Mouse (Mus musculus) thymus, postnatal 25 days (tissue): Measurements from ENCODE around the gene Fos.

Experiments used
- DNase-seq: peaks from one replicate; pipeline ENCODE4 v3.0.0; 2022

Gene Fos

DNA sequence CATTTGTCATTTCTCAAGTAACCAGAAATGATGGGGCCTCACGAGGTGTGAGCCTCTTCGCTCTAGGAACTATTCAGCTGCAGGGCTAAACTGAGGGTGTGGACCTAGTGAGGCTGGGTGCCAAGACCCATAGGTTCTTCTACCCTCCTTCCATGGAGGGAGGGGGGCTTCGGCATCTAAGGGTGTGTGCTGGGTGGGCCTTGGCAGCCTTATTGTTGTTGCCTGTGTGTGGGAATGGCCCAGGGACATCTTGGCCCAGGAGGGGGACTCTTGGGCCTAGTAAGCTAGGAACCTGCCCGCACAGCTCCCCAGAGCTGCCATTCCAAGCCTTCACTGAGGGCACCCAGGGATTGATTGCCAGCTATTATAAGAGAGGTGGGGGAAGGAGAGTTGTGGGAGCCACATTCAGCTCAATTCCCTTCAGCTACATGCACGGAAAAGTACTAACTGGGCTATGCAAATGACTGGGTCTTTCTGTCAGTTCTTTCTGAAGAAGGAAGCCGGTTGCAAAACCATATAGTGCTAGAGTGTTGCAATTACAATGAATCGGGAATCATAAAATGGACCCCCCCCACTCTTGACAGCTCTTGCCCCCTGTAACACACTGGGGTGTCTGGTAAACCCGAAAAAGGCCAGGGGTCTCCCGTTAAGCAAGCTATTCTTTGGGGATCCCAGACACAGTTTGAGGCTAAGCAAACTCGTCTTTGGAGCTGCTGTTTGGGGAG is 16.6 kb downstream of the Fos start:
- no peak for DNase-seq

DNA sequence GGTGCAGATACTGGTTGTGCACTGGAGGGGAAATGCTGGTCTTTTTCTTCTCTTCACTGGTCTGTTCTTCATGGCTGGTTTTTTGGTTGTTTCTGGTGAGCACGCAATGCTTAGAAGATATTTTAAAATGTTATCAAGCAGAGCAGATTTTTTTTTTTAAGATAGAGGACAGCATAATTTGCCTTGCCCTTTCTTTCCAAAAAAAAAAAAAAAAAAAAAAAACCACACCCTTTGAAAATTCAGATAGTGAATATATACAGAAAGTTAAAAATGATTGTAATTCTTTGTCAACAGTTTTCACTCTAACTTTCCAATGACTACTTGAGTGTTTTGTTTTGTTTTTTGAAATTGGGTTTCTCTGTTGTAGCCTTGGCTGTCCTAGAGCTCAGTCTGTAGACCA is 17.3 kb downstream of the Fos start:
- no peak for DNase-seq

DNA sequence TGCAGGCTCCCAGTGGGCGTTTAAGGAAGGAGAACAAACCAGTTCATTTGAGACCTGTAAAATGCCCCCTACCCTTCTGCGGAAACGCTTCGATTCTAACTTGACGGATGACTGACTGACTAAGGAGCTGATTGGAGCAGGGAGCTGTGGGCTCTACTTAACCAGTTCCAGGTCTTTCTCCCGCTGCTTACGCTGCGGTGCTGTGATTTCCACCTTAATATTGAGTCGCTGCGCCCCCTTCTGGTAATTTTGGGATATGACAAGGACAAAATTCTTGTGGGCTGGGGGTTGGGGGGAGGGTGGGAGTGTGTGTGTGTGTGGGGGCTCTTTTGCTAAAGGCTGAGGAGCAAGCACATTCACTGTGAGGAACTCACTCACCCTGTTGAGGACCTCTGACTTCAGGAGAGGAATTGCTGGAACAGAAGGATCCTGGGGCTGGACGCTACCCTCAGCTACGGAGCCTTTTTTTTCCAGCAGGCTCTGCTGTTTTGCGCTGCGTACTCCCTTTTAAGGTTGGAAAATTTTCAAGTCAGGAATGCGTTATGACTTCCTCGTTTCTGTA is 18.5 kb downstream of the Fos start:
- DNase-seq = peak; percentile 60

DNA sequence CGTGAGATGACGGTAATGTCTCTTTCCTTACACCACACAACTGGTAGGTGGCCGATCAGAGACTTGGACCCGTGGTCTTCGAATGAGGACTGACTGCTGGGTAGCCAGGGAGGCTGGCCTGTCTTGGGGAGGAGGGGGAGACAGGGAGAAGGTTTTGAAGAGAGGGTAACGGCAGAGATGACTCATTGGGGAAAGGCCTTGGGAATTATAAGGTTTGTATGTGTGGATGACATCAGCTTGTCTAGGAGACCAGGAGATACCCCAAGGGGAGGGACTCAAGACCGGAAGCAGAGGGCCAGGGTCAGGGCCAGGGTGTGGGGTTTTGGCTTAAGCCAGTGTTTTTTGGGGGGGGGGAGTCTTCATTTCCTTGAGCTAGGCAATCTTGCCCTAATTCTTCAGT is 22.6 kb downstream of the Fos start:
- no peak for DNase-seq

DNA sequence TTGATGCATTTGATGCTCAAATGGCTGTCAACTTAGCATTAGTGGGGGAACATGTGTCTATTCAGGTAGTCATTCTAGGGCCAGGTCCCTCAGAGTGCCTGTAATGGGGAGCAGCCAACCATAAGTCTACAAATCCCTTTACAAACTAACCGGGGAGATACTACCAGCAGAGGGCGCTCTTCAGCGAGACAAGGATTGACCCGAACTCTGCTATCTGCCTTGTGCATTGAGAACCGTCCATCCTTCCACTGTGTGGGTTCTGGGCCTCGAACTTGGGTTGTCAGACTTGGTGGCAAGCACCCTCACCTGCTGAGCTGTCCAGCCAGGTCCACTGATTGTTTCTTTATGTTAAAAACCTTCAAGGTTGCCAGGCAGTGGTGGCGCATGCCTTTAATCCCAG is 23.1 kb downstream of the Fos start:
- peak; percentile 79 for DNase-seq

DNA sequence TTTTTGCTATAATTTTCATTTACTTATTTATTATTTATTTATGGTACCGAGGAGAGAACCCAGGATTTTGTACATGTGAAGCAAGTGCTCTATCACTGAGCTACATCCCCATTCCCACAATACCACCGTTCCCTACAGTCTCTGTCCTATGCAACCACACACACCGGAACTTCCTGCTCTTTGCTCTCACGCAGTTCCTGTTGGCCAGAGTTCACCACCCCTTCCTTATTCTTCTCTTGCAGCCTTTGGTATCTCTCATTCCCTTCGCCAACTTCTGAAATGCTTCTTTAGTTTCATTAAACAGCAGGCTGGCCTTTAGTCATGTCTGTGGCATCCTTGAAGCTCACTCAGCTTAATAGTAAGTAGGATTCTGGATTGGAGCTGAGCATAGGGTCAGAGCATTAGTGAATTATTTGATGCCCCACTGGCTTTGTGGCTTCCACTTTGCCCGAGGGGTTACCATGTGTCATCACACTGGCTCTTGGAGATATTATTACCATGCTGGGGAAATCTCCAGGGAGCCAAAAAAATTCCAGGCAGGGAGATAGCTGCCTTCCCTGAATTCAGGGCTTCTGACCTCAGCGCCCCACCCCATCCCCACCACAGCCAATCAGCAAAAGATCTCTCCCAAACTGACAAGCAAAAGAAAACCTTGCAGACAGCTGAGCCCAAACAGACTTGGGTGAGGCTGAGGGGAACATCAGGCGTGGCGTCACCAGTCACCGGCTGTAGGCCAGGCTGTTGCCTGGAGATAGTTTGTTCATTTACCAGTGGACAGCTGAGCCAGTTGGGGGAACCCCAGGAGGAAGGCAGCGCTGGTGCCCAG is 23.8 kb downstream of the Fos start:
- DNase-seq = peak; percentile 21

DNA sequence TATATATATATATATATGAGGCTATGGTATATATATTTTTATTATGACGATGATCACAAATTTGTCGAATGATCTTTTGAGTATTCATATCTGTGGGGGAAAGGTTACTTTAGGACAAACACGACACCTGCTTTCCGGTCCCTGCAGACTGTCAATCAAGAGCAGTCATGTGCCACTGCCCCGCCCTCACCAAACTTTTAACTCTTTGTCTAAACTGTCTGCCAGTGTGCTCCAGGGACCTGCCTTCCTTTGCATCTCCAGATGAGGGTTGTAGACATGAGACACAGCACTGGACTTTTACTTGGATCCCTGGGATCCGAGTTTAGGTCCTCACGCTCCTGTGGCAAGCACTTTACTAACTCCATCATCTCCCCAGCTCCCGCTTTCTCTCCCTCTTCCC is 25.3 kb downstream of the Fos start:
- no peak for DNase-seq

DNA sequence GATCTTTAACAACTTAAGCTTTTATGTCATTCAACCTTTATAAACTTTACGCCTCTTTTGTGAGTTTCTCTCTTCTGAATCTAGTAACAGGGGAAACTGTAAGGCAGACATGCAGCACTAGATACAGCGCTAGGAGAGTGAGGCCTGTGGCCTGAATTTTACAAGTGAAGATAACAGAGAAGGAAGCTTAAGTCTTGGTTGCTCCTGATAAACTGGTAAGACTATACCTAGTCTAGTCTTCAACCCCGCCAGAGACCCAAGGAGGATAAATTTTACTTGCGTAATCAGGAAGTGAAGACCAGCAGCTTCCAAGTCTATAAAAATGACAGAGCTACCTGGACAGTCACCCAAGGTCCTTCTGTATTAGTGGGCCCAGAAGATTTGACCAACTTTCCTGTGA is 29.0 kb downstream of the Fos start:
- DNase-seq = no peak

DNA sequence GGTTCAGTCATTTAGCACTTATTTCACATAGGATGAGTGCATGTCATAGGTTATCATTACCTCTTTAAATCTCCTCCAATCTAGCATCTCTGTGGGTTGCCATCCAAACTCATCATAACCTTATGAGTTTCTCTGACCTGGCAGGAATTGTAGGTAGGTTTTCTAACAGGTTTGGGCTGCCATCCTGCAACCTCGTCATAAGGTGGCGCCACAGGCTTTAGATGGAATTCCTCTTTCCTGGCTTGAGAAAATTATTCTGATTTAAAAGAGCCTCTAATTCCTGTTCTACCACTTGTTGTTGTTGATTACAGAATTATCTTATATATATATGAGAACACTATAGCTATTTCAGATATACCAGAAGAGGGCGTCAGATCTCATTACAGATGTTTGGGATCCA is 34.5 kb downstream of the Fos start:
- DNase-seq = peak; percentile 42

DNA sequence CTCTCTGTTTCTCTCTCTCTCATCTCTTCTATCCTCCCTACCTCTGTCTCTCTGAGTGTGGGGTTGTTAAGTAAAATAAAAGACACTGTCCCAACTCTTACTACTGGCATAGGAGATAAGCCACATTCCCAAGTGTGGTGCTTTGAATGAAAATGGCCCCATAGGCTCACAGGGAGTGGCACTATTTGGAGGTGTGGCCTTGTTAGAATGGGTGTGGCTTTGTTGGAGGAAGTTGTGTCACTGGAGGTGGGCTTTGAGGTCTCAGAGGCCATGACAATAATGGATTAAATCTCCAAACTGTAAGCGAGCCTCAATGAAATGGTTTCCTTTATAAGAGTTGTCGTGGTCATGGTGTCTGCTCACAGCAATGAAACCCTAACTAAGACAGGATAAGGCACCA is 36.3 kb downstream of the Fos start:
- DNase-seq = no peak

DNA sequence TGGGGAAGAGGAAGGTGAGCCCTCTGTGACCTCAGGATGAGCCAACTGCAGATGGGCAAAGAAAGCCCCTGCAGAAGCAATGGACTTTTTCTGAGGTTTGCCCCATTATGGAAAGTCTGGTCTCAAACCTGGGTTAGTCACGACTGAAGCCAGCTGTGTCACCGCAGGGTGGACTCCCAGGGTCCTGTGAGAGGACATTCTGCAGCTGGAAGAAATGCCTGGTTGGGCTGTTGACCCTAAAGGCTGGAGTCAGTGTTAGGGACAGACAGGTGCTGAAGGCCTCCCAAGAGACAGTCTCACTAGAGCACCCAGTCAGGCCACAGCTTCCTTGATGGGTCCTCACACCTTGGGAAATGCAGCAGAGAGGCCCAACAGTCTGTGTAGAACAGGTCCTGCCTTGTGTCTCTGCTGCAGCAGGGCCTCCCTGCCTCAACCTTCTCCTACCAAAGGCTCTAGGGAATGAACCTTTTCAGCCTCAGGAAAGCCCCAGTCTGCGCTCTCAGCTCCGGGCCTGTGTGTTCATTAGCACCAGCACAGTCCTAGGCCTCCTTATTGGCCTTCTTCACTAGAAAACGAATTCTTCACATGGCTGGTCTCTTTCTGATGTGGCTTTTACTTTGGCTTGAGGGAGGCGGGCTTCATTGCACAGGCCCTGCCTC is 40.2 kb downstream of the Fos start:
- DNase-seq = no peak

DNA sequence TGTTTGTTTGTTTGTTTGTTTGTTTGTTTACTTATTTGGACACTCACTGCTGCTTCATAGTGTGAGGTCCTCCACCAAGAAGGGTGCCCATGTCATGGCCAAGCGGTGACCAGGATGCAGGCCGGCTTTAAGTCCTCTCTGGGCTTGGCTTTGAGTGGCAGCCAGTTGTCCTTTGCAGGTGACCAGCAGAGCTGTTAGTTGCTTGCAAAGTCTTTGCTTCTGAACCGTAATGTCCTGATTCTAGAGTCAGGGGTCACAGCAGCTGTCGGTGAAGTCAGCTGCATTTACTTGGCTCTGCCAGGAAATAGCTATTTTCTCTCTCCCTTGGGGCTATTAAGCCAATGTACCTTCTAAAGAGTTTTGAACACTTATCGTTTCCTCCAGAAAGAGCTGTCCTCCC is 41.3 kb downstream of the Fos start:
- no peak for DNase-seq

DNA sequence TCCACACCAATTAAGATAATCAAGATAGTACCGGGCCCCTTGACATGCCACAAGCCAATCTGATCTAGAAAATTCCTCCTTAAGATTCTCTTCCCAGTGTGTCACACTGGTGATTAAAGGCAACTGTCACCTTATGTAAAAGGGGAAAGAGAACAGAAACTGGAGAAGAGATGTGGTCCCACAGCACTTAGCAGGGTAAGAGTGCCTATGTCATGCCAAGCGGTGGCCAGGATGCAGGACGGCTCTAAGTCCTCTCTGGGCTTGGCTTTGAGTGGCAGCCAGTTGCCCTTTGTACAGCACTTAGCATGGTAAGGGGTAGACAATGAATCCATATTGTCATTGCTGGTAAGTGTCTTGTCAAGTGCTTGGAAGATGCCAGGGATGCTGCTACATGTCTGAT is 42.2 kb downstream of the Fos start:
- no peak for DNase-seq

DNA sequence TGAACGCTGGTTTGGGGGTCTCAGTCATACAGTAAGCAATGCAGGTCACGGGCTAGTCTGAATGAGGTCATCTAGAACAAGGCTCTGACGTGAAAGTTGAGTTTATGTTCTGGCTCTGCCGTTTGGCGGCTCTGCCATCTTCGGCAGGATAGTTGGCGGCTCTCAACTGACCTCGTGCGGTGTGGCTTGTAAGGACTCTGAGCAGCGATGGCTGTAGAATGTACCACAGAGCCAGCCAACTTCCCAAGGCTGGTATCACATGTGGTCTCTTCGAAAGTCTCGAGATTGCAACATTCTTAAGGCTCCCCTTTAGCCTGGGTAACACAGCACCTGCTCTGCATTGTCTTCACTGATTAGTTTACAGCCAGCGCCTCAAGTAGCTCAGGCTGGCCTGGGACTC is 43.6 kb downstream of the Fos start:
- DNase-seq = no peak

DNA sequence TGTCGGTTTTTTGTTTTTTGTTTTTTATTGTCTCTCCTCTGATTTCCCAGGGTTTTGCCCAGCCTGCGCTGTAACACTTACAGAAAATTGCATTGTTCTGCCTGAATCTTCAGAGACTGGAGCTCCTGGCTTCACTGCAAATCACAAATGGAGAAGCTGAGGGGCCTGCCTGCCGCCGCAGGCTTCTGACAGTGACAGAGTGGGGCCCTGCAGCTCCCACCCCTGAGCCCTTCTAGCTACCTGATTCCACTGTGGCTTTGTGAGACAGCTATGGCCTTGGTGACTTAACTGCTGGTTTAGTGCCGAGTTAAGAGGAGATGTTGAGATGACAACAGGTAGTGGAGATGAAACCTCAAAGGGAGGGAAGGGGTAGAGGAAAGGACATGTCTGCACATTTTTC is 44.3 kb downstream of the Fos start:
- DNase-seq = no peak

DNA sequence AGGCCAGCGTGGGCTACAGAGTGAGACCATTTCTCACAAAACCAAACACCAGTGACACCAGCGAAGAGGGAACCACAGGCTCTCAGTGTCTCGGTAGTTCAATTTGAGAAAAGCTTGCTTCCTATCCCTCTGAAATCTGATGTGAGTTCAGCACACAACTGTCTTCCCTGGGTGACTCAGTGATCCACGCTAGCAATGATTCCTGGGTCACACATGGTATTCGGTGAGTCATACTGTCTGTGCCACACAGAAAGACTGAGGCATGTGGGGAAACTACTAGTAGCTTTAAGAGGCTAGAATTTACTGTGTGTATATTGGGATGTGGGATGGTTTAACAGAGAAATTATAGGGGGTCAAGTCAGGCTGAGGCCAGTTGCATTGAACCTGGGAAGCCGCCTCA is 45.9 kb downstream of the Fos start:
- DNase-seq = no peak

DNA sequence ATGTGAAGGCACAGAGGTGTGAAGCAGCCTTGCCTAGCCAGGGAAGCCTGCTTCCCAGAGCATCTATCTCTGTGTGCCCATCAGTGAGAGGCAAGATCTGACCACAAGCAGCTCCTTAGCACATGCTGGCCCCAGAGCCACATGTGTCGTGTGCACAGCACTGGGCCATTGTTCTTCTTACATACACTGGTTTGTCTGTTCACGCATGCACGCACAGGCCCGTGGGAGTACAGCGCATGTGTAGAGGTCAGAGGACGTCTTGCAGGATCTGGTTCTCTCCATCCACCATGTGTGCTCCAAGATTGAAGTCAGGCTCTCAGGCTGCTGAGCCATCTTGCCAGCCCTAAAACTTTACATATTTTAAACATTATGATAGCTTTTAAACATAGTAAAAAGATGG is 47.4 kb downstream of the Fos start:
- no peak for DNase-seq

DNA sequence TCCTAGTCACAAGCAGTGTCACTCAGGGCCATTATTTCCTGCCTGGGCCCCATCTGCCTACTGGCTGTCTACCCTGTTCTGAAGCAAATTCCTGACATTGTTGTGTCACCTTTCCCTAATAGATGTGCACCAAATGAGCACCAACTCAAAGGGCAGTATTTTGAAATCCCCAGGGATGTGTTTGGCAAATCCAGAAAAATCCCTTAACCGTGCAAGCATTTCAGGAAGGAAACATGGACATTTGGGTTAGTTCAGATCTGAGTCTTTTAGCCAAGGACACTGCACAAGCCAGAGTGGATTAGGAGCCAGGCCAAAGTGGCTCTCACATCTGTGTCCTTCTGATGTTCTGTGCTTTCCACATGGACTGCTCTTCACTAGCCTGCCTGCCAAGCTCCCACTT is 48.0 kb downstream of the Fos start:
- no peak for DNase-seq

DNA sequence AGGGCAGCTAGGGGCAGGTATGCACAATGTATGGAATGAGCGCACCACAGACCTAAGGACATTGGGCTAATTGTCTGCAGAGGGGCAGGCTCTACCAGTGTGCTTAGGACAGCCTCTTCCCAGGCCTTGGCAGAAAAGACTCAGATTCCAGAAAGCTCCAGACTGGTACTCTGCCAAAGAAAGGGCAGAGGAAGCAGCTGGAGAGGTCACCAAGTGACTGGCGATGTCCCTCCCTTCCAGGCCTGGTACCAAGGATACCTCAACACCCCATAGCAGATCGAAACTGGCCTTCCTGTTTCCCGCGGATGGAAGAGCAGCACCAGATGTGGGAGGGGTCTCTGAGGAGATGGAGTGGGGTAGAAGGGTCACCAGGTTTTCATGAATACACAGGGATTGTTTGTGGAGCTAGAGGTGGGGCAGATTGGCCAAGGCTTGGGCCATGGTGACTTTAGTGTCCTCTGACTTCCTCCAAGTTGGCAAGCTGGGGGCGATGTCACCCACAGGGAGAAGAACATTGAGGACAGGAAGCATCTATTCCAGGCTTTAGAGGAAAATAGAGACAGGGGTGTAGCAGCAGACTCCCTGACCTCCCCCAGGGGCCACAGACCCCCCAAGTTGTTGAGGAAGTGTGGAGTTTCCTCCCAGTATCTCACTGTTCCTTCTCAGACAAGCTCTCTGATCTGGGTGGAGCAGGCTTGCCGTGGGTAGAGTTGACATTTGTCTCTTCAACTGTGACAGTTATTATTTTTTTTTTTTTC is 49.1 kb downstream of the Fos start:
- no peak for DNase-seq

DNA sequence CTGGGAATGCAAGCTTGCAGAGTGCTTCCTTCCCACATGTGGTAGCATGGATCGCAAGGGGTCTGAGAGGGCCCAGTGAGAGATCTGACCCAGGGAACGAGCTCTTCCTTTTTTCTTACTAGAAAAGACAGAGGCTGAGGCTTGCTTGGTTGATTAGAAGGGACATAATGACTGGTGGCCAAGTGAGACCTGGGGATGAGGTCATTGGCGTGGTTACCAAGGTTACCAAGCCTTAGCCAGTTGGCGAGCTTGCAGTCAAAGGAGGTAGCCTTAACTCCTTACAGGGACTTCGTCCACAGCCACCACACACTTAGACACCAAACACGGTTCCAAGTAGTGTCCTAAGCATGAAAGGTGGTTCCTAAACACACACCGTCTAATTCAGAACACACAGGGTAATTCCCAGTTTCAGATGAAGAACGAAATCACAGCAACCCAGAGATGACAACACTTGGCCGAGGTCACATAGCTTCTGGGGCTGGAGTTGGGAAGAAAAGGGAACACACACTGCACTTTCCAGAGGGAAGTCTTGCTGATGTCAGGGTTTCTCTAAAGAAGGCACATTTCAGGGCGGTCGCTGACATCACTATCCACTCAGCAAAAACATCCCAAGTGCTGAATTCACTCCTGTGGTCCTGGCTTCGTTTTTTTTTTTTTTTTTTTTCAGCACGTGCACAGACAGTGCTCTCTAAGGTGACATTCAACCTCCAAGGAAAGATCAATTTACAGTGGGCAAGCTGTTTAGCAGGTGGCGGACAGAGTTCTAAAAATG is 49.9 kb downstream of the Fos start:
- no peak for DNase-seq

DNA sequence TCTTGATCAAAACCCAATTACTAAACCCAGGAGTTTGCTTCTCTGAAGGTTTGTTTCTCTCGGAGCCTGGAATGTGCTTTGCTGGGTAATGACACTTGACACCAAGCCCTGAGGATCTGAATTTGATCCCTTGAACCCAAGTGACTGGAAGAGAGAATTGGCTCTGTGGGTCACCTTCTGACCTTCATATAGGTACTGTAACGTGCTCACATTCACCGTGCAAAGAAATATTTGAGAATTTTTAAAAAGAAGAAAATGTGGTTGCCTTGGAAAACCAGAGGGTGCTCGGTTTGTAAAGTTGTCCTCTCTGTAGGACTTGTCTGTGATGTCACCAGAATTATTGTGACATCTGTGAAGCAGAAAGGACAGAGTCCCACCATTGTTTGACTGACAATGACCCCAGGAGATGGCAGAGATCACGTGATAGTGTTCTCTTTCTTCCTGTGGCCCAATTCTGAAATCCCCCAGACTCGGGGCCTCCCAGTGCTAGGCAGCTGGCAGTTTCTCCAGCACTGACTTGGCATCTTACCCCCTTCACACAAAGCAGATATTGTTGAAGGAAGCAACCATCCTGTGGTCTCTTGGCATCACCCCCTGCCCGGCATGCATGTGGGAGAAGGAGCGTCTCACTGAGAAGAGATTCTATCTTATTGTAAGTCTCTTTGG is 50.6 kb downstream of the Fos start:
- DNase-seq = no peak
